Mouse (Mus musculus): ENCODE measurements at regions not wholly inside any gene's neighbourhood (a gene's known extent, or its start where the extent isn't known, plus 50 kb on each side); places are given as distances from the start of the nearest gene placed in this dataset.

DNA sequence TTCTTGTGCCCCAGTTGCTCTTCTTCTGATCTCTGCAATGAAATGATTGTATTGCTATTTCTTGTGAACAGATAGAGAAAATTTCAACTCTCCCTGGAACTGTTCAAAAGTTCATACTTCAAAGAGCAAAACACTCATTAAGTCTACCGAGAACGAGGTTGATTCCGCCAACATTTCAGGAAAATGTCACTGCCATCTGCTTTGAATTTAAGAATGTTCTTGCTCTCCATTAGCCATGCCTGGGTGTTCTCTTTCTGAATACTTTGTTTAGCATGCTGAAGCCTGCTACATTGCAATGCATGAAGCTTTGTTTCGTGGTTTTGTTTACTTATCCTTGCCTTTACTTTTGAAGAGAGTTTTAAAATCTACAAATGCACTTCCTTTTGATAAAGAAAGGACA lies 363.4 kb downstream of the Kctd12 start:
- TF ChIP-seq CTCF (IDR thresholded peaks at IDR 0.05; ENCODE audit: extremely low read depth, insufficient read depth, insufficient read length, insufficient replicate concordance) (no peak), POLR2A (IDR thresholded peaks at IDR 0.05; ENCODE audit: low read depth, low read length) (no peak)
